Mouse (Mus musculus) midbrain, embryonic 12.5 days (tissue): ENCODE measurements around the gene Svs4. TPM values are rescaled to one million over a fixed set of nuclear protein-coding genes. Genes with fewer than 3 reads are reported as not detected.

Experiments
- polyA plus RNA-seq: library from polyadenylated mRNA; unstranded; fragments of >200 nt; fragmentation: Nextera tagmentation; extraction: Ambion mirVana; gene quantifications from 2 replicates; pipeline ENCODE4 v1.2.1, GENCODE M21; 2016

Gene Svs4
- polyA plus RNA-seq, 1 experiment from 2014 or later: not detected

Other genes with a start within 250 kb of the Svs4 start
- gene Stk4, start 208.1 kb downstream of the Svs4 start, polyA plus RNA-seq: 39.6 and 42.3 TPM in 2 replicates
- 45.1 and 47.0 TPM in 2 replicates for gene Tomm34, start 207.3 kb downstream of the Svs4 start, polyA plus RNA-seq
- 0.16 and 0.31 TPM in 2 replicates for gene Kcns1, start 107.3 kb downstream of the Svs4 start, polyA plus RNA-seq
- gene Wfdc5, start 95.7 kb downstream of the Svs4 start, polyA plus RNA-seq: not detected in 2 replicates
- not detected in 2 replicates for gene Wfdc12, start 87.9 kb downstream of the Svs4 start, polyA plus RNA-seq
- gene Wfdc15a, start 78.3 kb downstream of the Svs4 start, polyA plus RNA-seq: not detected in 2 replicates
- not detected in 2 replicates for gene Wfdc15b, start 56.8 kb downstream of the Svs4 start, polyA plus RNA-seq
- not detected in 2 replicates for gene Svs2, start 40.0 kb downstream of the Svs4 start, polyA plus RNA-seq
- not detected in 2 replicates for gene Svs3b, start 21.8 kb downstream of the Svs4 start, polyA plus RNA-seq
- not detected in 2 replicates for gene Svs3a, start 10.8 kb upstream of the Svs4 start, polyA plus RNA-seq
- gene Svs6, start 38.3 kb upstream of the Svs4 start, polyA plus RNA-seq: not detected in 2 replicates
- gene Svs5, start 54.3 kb upstream of the Svs4 start, polyA plus RNA-seq: not detected in 2 replicates
- not detected in 2 replicates for gene Slpi, start 110.6 kb upstream of the Svs4 start, polyA plus RNA-seq
- 0.15 TPM in 1 of 2 replicates, not detected in the other for gene Rbpjl, start 124.7 kb upstream of the Svs4 start, polyA plus RNA-seq
- gene Matn4, start 126.7 kb upstream of the Svs4 start, polyA plus RNA-seq: 2.8 and 13.5 TPM in 2 replicates
- 10.5 and 11.3 TPM in 2 replicates for gene Sdc4, start 165.4 kb upstream of the Svs4 start, polyA plus RNA-seq
- 68.8 and 69.6 TPM in 2 replicates for gene Sys1, start 178.5 kb upstream of the Svs4 start, polyA plus RNA-seq
- gene Gm20458, start 182.5 kb upstream of the Svs4 start, polyA plus RNA-seq: 3.8 and 6.9 TPM in 2 replicates
- 0.19 TPM in 1 of 2 replicates, not detected in the other for gene Trp53tg5, start 195.3 kb upstream of the Svs4 start, polyA plus RNA-seq
- 4.7 and 6.0 TPM in 2 replicates for gene Dbndd2, start 207.6 kb upstream of the Svs4 start, polyA plus RNA-seq
- gene Pigt, start 219.1 kb upstream of the Svs4 start, polyA plus RNA-seq: 46.2 and 48.7 TPM in 2 replicates